Mouse (Mus musculus) heart, adult 2 months (tissue): ENCODE measurements around the gene Sec14l1.

Source experiments
- CTCF ChIP-seq: fragments of 200-600 bp; IDR thresholded peaks from 2 replicates; pipeline ENCODE4 v1.8.1; 2022; ENCODE audit warnings: antibody characterized with exemption, mild to moderate bottlenecking, moderate library complexity
- EP300 ChIP-seq: fragments of 200-500 bp; IDR thresholded peaks from 2 replicates; pipeline ENCODE4 v1.6.1; 2011; ENCODE audit warnings: low read depth, low read length, control low read depth; ENCODE audit not compliant: insufficient read depth
- POLR2A ChIP-seq: fragments of 200-500 bp; IDR thresholded peaks from 2 replicates; pipeline ENCODE4 v1.6.1; 2011; ENCODE audit warnings: mild to moderate bottlenecking, low read depth, low read length, control low read depth; ENCODE audit not compliant: insufficient read depth

GRCm38 (mm10) chr11:117117321-117117720, 2.4 kb downstream of the Sec14l1 start:
- no peak for TF ChIP-seq CTCF
- TF ChIP-seq POLR2A, result no peak
- 0 out of 2 replicates have a peak, but pooled peaks have one; percentile 13 for TF ChIP-seq EP300
